Mouse (Mus musculus) small intestine, adult 2 months (tissue): Measurements from ENCODE around the gene Dlk1.
"Not testable (repeated sequence)": the region's sequence is repeated elsewhere in the genome, so short reads cannot be mapped to it uniquely, and the experiment has no call there.

Source experiments
- CTCF ChIP-seq: fragments of 200-500 bp; IDR thresholded peaks from 2 replicates; pipeline ENCODE4 v1.5.1; 2012; ENCODE audit warnings: low read depth, mild to moderate bottlenecking, control low read depth, inconsistent platforms, low read length, moderate library complexity, mixed read lengths; ENCODE audit not compliant: insufficient replicate concordance, insufficient read length; ENCODE audit errors: extremely low read depth
- POLR2A ChIP-seq: fragments of 200-500 bp; IDR thresholded peaks from 2 replicates; pipeline ENCODE4 v1.6.1; 2012; ENCODE audit warnings: low read depth, mild to moderate bottlenecking, control low read depth, inconsistent platforms, low read length, moderate library complexity

GRCm38 (mm10) chr12:109486525-109486924, 33.9 kb downstream of the Dlk1 start:
- TF ChIP-seq CTCF, POLR2A: not testable (repeated sequence)
